Mouse (Mus musculus) heart, adult 2 months (tissue): ENCODE results near the gene Slc35b3.

ENCODE experiments used
- CTCF ChIP-seq: fragments of 200-600 bp; IDR thresholded peaks from 2 replicates; pipeline ENCODE4 v1.8.1; 2022; ENCODE audit warnings: antibody characterized with exemption, mild to moderate bottlenecking, moderate library complexity
- POLR2A ChIP-seq: fragments of 200-500 bp; IDR thresholded peaks from 2 replicates; pipeline ENCODE4 v1.6.1; 2011; ENCODE audit warnings: mild to moderate bottlenecking, low read depth, low read length, control low read depth; ENCODE audit not compliant: insufficient read depth

DNA sequence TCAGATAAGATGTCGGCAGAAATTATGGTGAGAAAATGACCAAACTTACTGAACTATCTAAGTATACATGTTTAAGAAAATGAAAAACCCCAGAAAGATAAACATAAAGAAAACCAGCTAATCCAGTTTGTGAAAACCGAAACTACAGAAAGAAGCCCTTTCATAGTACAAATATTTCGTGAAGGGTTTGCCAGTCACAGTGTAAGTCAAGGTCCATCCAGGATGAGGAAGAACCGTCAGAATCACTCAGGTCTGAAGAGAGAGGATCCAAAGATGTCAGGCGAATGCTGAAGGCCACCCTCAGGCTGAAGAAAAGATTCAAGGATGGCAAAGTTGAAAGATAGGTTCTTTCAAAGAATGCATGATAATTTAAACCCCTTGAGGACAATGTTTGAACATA is 23.1 kb upstream of the Slc35b3 start:
- no peak for TF ChIP-seq POLR2A
- no peak for TF ChIP-seq CTCF
